Mouse (Mus musculus): ENCODE results near the gene Heatr4. TPM values are rescaled to one million over a fixed set of nuclear protein-coding genes. Genes with fewer than 3 reads are reported as not detected.

Heatr4 gene
- polyA plus RNA-seq, 1 experiment from 2014 or later = not detected

- no peak overlapping the region for H3K4me2 ChIP-seq
- H3K4me1 ChIP-seq = peaks cover 29% of the 10 kb centered on the region
- no peaks in the 10 kb centered on the region for H3K27me3 ChIP-seq (replicated peaks)
- ATAC-seq (ENCODE audit: extremely low read depth, insufficient number of reproducible peaks, low FRiP score, low TSS enrichment) = no peak
- H3K36me3 ChIP-seq = peaks cover 22% of the 10 kb centered on the region
- 58% methylated on average over 2 of the region's 2 CpGs for WGBS
- no peak overlapping the region for H3K27ac ChIP-seq (replicated peaks)
- H3K9me3 ChIP-seq = peaks cover 11% of the 10 kb centered on the region
- H3K4me3 ChIP-seq = no peak overlapping the region
- H3K9ac ChIP-seq = no peak overlapping the region
Observed at GRCm38 (mm10) chr12:83997221-83997620, 12.6 kb upstream of the Heatr4 start.

- WGBS = 91% methylated on average over 4 of the region's 4 CpGs
- Histone ChIP-seq H3K27me3 (replicated peaks) (no peaks in the 10 kb centered on the region), H3K4me3 (peak overlapping the region; percentile 71), H3K4me2 (peak overlapping the region; percentile 72), H3K9ac (no peak overlapping the region), H3K36me3 (peaks cover 36% of the 10 kb centered on the region), H3K27ac (replicated peaks) (no peak overlapping the region), H3K9me3 (0 out of 2 replicates have a peak, but pooled peaks cover 5% of the 10 kb centered on the region), H3K4me1 (peaks cover 24% of the 10 kb centered on the region)
- no peak for ATAC-seq (ENCODE audit: extremely low read depth, insufficient number of reproducible peaks, low FRiP score, low TSS enrichment)
Observed at GRCm38 (mm10) chr12:83989378-83989777, 4.7 kb upstream of the Heatr4 start.

GRCm38 (mm10) chr12:83988483-83988882 lies 3.8 kb upstream of the Heatr4 start:
- Histone ChIP-seq H3K4me2 (peak overlapping the region; percentile 72), H3K27ac (replicated peaks) (peak overlapping the region; percentile 99), H3K4me3 (peak overlapping the region; percentile 71), H3K4me1 (peaks cover 24% of the 10 kb centered on the region), H3K9ac (peak overlapping the region; percentile 90), H3K36me3 (peaks cover 27% of the 10 kb centered on the region), H3K27me3 (replicated peaks) (no peaks in the 10 kb centered on the region), H3K9me3 (0 out of 2 replicates have a peak, but pooled peaks cover 5% of the 10 kb centered on the region)
- no peak for ATAC-seq (ENCODE audit: extremely low read depth, insufficient number of reproducible peaks, low FRiP score, low TSS enrichment)
- WGBS = 65% methylated on average over 4 of the region's 4 CpGs

- Histone ChIP-seq H3K36me3 (peaks cover 20% of the 10 kb centered on the region), H3K27ac (replicated peaks) (peak within 1 kb of the TSS; percentile 99)
- under 1% methylated on average over 80 of the region's 80 CpGs for WGBS
Observed at GRCm38 (mm10) chr12:83987583-83988441, 3.2 kb upstream of the Heatr4 start, which contains the start of gene Acot2. Gene Acot2 (plus strand): TSS chr12:83987861.

GRCm38 (mm10) chr12:83987242-83987582 lies 2.6 kb upstream of the Heatr4 start:
- H3K9ac ChIP-seq = peak overlapping the region; percentile 90
- H3K27me3 ChIP-seq (replicated peaks) = no peaks in the 10 kb centered on the region
- H3K4me3 ChIP-seq = peak overlapping the region; percentile 71
- no peak for ATAC-seq (ENCODE audit: extremely low read depth, insufficient number of reproducible peaks, low FRiP score, low TSS enrichment)
- H3K9me3 ChIP-seq = 0 out of 2 replicates have a peak, but pooled peaks cover 5% of the 10 kb centered on the region
- H3K4me2 ChIP-seq = peak overlapping the region; percentile 72
- H3K36me3 ChIP-seq = peaks cover 17% of the 10 kb centered on the region
- peaks cover 27% of the 10 kb centered on the region for H3K4me1 ChIP-seq
- H3K27ac ChIP-seq (replicated peaks) = peak overlapping the region; percentile 99
- 13% methylated on average over 8 of the region's 8 CpGs for WGBS

More at GRCm38 (mm10) chr12:83987583-83988441, 3.2 kb upstream of the Heatr4 start, which contains the start of gene Acot2:
- no peaks in the 10 kb centered on the region for H3K27me3 ChIP-seq (replicated peaks)
- peaks cover 24% of the 10 kb centered on the region for H3K4me1 ChIP-seq
- 0 out of 2 replicates have a peak, but pooled peaks cover 5% of the 10 kb centered on the region for H3K9me3 ChIP-seq
- H3K4me3 ChIP-seq = peak within 1 kb of the TSS; percentile 71
- peak; percentile 73; the same call in 1 of the 2 replicates for ATAC-seq (ENCODE audit: extremely low read depth, insufficient number of reproducible peaks, low FRiP score, low TSS enrichment)
- peak within 1 kb of the TSS; percentile 90 for H3K9ac ChIP-seq
- peak within 1 kb of the TSS; percentile 72 for H3K4me2 ChIP-seq

- H3K4me2 ChIP-seq = no peak overlapping the region
- H3K9me3 ChIP-seq = no peaks in the 10 kb centered on the region
- peaks cover 10% of the 10 kb centered on the region for H3K4me1 ChIP-seq
- no peaks in the 10 kb centered on the region for H3K27me3 ChIP-seq (replicated peaks)
- H3K4me3 ChIP-seq = no peak overlapping the region
- 85% methylated on average over 4 of the region's 4 CpGs for WGBS
- H3K9ac ChIP-seq = no peak overlapping the region
- H3K36me3 ChIP-seq = no peaks in the 10 kb centered on the region
- H3K27ac ChIP-seq (replicated peaks) = no peak overlapping the region
- ATAC-seq (ENCODE audit: extremely low read depth, insufficient number of reproducible peaks, low FRiP score, low TSS enrichment) = no peak
Observed at GRCm38 (mm10) chr12:83981615-83982014, 3.0 kb downstream of the Heatr4 start.

- peaks cover 7% of the 10 kb centered on the region for H3K4me1 ChIP-seq
- H3K27me3 ChIP-seq (replicated peaks) = no peaks in the 10 kb centered on the region
- no peak overlapping the region for H3K27ac ChIP-seq (replicated peaks)
- H3K9ac ChIP-seq = no peak overlapping the region
- H3K4me2 ChIP-seq = no peak overlapping the region
- no peak for ATAC-seq (ENCODE audit: extremely low read depth, insufficient number of reproducible peaks, low FRiP score, low TSS enrichment)
- H3K4me3 ChIP-seq = no peak overlapping the region
- no peaks in the 10 kb centered on the region for H3K9me3 ChIP-seq
- no peaks in the 10 kb centered on the region for H3K36me3 ChIP-seq
- 77% methylated on average over 6 of the region's 6 CpGs for WGBS
Observed at GRCm38 (mm10) chr12:83978862-83979261, 5.8 kb downstream of the Heatr4 start.

- no peak overlapping the region for H3K4me2 ChIP-seq
- no peaks in the 10 kb centered on the region for H3K9me3 ChIP-seq
- no peak overlapping the region for H3K9ac ChIP-seq
- 59% methylated on average over 2 of the region's 2 CpGs for WGBS
- H3K4me1 ChIP-seq = no peaks in the 10 kb centered on the region
- H3K27ac ChIP-seq (replicated peaks) = no peak overlapping the region
- no peak overlapping the region for H3K4me3 ChIP-seq
- ATAC-seq (ENCODE audit: extremely low read depth, insufficient number of reproducible peaks, low FRiP score, low TSS enrichment) = no peak
- no peaks in the 10 kb centered on the region for H3K27me3 ChIP-seq (replicated peaks)
- no peaks in the 10 kb centered on the region for H3K36me3 ChIP-seq
Observed at GRCm38 (mm10) chr12:83972117-83972516, 12.5 kb downstream of the Heatr4 start.

GRCm38 (mm10) chr12:83965235-83965634 lies 19.4 kb downstream of the Heatr4 start:
- Histone ChIP-seq H3K27me3 (replicated peaks) (no peaks in the 10 kb centered on the region), H3K9me3 (no peaks in the 10 kb centered on the region), H3K4me3 (no peak overlapping the region), H3K4me1 (no peaks in the 10 kb centered on the region), H3K36me3 (no peaks in the 10 kb centered on the region), H3K9ac (no peak overlapping the region), H3K27ac (replicated peaks) (no peak overlapping the region), H3K4me2 (no peak overlapping the region)
- no peak for ATAC-seq (ENCODE audit: extremely low read depth, insufficient number of reproducible peaks, low FRiP score, low TSS enrichment)
- 70% methylated on average over 7 of the region's 7 CpGs for WGBS

- Histone ChIP-seq H3K27ac (replicated peaks) (no peak overlapping the region), H3K4me1 (peaks cover 6% of the 10 kb centered on the region), H3K36me3 (peaks cover 6% of the 10 kb centered on the region), H3K9me3 (no peaks in the 10 kb centered on the region), H3K4me2 (no peak overlapping the region), H3K9ac (no peak overlapping the region), H3K27me3 (replicated peaks) (no peaks in the 10 kb centered on the region), H3K4me3 (no peak overlapping the region)
- WGBS = 88% methylated on average over 9 of the region's 9 CpGs
- ATAC-seq (ENCODE audit: extremely low read depth, insufficient number of reproducible peaks, low FRiP score, low TSS enrichment) = no peak
Observed at GRCm38 (mm10) chr12:83958278-83958677, 26.4 kb downstream of the Heatr4 start.

GRCm38 (mm10) chr12:83951711-83952575 lies 32.7 kb downstream of the Heatr4 start:
- Histone ChIP-seq H3K4me3 (peak overlapping the region; percentile 81), H3K27me3 (replicated peaks) (no peaks in the 10 kb centered on the region), H3K4me1 (peaks cover 35% of the 10 kb centered on the region), H3K36me3 (peaks cover 21% of the 10 kb centered on the region), H3K4me2 (peak overlapping the region; percentile 99), H3K27ac (replicated peaks) (no peak overlapping the region), H3K9ac (peak overlapping the region; percentile 93), H3K9me3 (no peaks in the 10 kb centered on the region)
- 39% methylated on average over 32 of the region's 32 CpGs for whole genome bisulfite sequencing
- no peak for ATAC-seq (ENCODE audit: extremely low read depth, insufficient number of reproducible peaks, low FRiP score, low TSS enrichment)
